Mouse (Mus musculus) heart, postnatal 4 days (tissue): Measurements from ENCODE around the gene Mrpl37. TPM values are rescaled to one million over a fixed set of nuclear protein-coding genes. Genes with fewer than 3 reads are reported as not detected.
"Not testable (repeated sequence)": the region's sequence is repeated elsewhere in the genome, so short reads cannot be mapped to it uniquely, and the experiment has no call there.

Experiments
- DNase-seq: peaks from one replicate; pipeline ENCODE4 v3.0.0; 2021
- total RNA-seq, 2 experiments: library from RNA; stranded (reverse); gene quantifications; 2 replicates each; pipeline ENCODE4 v1.2.3; 2021

Gene Mrpl37
- total RNA-seq, result 10 to 100 TPM; 80.9 to 83.6 TPM

DNA sequence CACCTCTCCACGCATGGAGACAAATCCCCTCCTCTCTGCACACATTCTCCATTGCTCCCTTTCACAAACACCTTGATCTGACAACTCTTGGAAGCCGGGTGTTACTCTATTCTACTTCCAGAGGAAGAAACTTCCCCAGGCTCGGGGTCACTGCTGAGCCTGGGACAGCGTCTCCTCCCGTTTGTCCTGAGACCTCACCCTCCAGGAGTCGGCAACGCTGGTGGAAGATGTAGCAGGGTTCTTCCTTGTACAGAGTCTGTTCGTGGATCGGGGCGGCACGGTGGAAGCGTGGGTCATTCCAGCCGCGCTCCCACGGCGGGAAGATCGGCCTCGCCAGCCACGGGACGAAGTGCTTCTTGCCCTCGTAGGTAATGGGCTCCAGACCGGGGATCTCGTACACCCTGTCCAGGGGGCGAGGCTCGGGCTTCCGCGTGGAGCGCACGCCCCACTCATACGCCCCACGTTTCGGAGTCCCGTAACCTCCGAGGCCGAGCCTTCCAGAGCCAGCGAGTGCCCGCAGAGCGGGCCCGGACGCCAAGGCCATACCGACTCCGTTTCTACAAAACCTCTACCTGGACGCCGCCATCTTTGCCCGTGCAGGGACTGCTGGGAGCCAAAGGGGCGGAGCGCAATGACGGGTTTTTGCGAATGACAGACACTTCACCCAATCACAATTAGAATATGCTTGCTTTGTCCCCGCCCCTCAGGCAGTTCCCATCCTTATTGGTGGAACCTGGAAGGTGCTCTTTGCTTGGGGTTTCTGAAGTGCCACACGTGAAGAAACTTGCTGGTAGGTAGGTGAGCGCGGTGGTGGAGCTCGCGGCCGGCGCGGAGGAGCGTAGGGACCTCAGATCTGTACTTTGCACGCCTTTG is at the start of gene Mrpl37, which contains the start of gene Cyb5rl:
Mrpl37 (minus strand) TSS at position 617 of the 873 bp plus-strand sequence.
Cyb5rl (plus strand) TSS at position 737 of the 873 bp plus-strand sequence.
- peak; percentile 97 for DNase-seq

DNA sequence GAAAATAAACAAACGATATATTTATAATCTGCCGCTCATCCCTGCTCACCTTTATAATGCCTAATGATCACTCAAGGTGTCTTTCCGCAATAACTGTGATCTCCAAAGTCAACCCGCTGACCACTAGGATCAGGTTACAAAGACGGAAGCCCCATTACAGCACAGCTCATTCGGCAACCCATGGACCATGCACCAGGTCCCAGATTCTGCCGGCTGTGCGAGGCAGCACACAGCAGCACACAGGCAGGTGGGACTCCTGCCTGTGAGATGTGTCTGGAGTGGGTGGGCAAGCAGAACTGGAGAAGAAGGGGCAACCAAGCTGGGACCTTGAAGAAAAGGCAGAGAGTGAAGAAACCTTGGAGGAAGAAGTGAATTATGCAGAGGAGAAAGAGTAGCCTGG is 47.6 kb upstream of the Mrpl37 start:
- DNase-seq, result no peak

DNA sequence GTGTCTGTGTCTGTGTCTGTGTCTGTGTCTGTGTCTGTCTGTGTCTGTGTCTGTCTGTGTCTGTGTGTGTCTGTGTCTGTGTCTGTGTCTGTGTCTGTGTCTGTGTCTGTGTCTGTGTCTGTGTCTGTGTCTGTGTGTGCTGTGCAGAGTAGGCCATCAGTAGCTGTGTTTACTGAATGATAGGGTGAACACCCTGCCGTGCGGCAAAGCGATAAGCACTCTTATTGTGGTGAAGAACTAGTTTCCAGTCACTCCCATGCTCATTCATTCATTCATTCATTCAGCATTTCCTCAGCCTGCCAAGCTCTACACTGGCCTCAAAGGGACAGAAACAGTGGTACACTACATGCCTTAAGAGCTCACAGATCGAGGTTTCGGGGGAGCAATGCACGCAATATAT is 42.5 kb upstream of the Mrpl37 start:
- DNase-seq, result not testable (repeated sequence)

DNA sequence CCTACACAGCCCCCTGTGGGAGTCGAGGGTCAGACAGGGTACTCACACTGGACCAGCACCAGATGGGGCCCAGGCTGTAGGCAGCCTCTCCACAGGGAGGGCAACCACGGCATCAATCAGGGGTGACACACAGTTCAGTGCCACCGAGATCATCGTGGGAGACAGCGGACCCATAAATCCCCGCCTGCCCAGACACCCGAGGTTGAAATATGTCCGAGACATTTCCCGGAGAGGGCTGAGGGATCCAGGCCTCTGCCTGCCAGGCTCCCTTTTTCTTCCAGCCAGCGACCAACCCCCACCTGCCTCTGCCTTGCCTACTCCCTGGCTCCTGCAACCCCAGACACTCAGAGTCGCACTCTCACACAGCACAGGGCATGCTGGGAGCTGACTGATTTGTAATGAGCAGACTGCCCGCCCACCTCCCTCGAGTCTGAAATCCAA is 41.6 kb upstream of the Mrpl37 start:
- DNase-seq, result peak; percentile 16

DNA sequence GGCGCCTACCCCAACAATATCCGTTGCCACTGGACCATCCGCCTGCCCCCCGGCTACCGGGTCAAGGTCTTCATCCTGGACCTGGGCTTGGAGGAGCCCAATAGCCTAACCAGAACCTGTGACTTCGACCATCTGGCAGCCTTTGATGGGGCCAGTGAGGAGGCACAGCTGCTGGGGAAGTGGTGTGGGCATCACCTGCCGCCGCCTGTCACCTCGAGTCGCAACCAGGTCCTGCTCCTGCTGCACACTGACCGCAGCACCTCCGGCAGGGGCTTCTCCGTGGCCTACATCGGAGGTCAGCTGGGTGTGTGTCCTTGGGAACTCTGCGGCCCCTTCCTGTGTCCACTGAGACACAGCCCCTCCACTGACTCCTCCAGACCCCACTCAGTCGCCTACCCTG is 40.1 kb upstream of the Mrpl37 start:
- DNase-seq, result no peak

DNA sequence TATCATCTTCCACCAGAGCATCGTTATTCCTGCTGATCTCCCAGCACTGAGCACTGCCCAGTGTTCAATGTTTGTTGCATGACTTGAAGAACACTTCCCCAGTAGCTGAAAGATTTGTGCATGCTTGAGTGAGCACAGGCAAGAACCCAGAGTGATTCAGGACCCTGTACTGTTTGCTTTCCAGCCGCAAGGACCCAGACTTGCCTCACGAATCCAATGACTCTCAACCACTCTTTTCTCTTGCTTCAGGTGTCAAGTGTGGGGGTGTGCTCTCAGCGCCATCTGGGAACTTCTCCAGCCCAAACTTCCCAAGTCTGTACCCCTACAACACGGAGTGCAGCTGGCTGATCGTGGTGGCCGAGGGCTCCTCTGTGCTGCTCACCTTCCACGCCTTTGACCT is 35.6 kb upstream of the Mrpl37 start:
- no peak for DNase-seq

DNA sequence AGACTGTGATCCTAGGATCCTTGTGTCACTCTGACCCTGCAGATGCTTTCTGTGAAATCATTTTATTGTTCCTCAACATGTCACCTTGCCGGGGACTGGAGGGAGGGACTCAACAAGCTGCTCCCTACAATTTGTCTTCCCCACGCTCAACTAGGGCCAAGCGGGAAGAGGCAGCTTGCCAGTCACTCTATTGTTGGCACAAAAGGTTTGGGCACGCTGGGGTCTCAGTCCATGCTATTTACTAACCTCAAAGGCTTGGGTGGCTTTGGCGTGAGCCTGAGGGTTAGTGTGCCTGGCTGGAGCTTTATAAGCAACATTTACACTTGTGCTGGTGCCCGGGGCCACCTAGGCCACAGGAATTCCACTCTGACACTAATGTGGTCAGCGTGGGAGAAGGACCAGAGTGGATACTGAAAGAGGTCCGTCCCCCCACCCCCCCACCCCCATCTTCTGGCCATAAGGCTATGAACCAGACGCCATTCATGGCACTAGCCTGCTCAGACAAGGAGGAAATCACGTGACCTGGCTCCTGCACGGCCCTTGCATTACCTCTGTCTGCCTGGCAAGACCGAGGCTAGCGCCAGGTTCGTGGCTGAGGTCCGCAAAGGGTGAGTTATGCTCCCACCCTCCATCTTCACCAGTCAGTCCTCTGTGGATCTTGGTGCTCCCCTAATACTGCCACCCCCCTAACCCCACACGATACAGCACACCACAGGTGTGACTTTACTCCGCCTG is 32.3 kb upstream of the Mrpl37 start:
- no peak for DNase-seq

DNA sequence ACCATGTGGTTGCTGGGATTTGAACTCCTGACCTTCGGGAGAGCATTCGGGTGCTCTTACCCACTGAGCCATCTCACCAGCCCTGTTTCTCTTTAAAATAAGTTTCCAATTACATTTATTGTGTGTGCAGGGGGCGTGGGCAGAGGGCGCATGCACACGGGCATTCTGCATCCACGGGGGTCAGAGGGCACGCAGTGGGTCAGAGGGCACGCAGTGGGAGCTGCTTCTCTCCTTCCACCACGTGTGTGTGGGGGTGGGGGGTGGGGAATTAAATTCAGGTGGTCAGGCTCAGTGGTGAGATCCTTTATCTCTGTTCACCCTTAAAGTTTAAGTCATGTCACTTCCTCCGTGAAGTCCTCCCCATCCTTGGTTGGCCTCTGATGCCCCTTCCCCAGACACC is 31.7 kb upstream of the Mrpl37 start:
- DNase-seq, result no peak

DNA sequence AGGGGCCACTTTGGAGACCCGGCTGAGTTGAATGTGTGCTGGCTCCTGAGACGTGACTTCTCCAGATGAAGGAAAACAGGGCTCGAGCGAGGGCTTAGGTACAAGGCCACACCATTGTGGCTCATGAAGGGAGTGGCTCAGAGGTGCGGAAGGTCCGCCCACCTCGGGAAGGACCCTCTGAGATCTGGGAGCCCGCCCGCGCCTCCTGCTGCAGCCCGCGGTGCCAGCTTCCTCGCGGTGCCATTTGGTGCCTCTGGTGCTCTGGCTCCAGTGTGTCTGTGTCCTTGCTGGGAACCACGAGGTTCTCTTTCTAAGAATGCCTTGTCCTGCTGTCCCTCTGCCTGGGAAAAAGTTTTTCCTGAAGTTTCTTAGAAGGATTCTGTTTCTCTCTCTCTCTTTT is 31.2 kb upstream of the Mrpl37 start:
- no peak for DNase-seq

DNA sequence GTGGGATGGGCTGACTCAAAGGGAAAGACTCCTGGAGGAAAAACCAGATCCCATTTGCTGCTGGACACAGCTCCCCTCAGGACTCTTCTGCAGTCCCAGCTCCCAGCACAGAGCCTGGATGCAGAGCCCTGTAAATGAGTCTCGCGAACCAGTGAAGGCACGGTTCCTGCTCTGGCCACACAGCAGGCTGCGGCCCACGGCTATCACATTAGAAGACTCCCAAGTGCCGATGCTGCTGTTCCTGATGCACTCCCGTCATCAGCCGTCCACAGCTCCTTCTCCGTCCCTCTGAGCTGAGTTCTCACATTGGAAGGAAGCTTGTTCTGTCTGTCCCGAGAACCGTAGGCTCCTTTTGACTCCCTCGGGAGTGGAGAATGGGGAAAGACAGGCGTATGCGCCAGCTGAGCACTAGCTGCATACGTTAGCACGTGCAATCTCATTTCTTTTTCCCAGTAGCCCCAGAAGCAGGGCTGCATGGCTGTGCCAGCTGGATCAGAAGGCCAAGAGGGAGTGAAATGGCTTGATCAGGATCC is 30.2 kb upstream of the Mrpl37 start, which contains the start of gene Cdcp2:
Cdcp2 (plus strand) TSS at position 51 of the 533 bp plus-strand sequence.
- DNase-seq, result no peak

DNA sequence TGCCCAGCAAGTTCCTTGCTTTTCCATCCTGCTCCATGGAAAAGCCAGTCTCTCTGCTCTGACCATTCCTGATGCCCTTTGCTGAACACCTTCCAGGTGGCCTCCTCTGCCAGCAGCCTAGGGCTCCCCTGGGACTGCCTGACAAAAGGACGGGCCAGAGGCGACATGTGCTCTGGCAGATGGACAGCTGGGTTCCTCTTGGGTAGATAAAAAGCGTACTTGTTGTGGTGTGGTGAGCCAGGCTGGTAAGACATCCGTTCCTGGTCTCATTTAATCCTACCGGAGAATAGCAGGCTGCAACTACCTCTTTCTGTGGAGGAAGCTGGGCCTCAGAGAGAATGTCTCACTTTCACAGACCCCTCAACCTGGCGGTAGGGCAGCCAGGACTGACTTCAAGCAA is 29.4 kb upstream of the Mrpl37 start:
- DNase-seq, result no peak

DNA sequence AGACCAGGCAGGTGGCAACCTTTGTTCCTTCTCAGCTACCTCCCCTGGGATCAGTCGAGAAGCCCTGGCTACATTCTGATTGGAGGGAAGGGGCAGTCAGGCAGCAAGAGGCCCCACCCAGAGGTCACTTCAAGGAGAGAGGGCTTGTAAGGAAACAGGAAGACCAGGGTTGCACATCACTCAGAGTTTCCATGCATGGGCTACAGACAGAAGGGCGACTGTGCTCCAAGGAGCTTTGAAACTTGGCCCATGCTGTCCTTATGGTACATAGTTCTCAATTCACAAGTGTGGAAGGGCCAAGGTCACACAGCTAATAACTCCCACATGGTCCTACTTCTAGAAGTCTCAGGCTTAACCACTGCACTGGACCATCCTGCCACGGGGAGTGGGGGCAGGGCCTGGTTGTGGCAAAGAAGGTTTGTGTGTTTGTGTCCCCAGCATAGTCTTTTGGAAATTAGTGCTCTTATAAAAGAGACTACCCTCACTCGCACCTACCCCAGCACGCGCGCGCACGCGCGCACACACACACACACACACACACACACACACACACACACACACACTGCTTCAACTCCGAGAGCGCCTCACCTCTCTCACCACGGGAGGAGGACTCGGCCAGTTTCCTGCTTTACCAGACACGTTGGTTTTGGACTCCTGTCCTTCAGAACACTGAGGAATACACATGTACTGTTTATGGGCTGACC is 28.0 kb upstream of the Mrpl37 start:
- DNase-seq, result no peak

DNA sequence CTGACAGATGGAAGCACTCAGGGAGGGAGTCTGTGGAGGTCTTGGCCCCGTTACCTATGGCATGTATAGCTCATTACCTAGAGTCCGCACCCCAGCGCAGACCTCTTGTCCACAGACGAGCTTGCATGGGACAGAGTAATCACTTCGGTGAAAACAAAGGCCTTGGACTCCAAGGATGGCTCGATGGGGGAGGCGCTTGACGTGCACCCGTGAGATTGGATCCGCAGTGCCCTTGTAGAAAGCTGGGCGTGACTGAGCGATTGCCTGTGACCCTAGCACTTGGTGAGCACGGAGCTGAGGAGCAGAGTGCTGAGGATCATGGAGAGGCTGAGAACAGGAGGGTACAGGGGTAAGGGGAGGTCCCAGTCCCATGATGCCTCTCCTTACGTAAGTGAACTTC is 25.0 kb upstream of the Mrpl37 start:
- DNase-seq, result no peak

DNA sequence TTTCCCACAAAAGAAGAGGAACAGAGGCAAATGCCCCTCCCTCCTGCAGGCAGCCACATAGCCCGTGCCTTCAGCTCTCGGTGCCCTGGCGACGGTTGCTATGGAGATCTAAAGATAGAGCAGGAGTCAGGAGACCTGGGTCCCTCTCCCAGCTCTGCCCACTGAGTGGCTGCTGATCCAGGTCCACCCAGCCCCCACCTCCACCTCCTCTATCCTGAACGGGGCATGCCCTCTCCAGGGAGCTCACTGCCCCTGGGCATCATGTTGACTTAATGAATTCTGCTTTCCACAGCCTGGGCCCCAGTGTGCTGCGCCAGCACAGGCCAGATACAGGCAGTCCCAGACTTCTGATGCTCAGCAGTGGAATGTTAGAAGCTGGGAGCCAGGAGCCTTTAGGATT is 18.2 kb upstream of the Mrpl37 start:
- peak; percentile 34 for DNase-seq

DNA sequence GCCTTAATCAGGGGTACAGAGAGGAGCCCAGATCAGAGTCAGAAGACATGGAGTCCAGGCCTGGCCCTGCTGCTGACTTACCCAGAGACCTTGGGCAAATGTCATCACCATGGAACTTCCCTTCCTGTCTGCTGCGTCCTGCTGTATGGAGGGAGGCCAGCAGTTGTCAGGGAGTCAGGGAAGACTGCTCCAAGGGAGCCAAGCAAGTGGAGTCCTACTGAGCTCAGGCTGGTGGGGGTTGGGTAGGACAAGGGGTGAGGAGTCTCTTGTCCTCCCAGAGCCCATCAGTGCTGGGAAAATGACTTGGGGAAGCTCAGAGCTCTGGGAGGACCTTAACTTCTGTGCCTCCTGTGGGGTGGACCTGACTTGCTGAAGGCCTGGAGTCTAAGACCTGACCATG is 17.7 kb upstream of the Mrpl37 start:
- DNase-seq, result no peak

DNA sequence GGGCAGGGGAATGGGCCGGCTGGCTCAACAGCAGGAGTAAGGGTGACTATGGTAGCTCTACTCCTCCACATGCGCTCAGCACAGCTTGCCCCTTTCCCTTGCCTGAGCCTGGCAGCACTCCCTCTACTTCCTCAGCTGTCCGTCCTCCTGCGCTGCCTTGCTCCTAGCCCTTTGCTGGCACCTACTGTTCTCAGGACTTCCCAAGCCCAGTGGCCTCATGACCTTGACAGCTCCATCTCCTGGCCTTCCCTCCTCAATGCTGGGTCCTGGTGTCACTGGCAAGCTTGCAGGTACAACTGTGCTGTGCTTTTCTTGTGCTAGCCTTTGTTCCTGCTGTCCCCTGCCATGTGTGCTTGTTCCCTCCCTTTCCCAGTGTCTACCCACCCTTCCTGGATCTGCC is 16.5 kb upstream of the Mrpl37 start:
- DNase-seq, result no peak

DNA sequence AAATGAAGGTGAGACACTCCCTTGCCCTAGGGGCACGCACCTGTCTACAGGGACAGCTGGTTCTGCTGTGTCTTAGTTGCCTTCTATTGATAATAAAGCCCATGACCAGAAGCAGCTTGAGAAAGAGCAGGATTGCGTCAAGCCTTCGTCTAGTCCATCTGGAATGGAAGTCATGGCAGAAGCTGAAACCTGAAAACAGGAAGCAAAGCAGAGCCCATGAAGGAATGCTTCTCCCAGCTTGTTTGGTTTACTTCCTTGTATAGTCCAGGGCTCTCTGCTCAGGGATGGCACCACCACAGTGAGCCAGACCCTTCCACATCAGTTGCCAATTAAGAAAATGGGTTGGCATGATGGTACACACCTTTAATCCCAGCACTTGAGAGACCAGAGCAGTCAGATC is 15.5 kb upstream of the Mrpl37 start:
- no peak for DNase-seq

DNA sequence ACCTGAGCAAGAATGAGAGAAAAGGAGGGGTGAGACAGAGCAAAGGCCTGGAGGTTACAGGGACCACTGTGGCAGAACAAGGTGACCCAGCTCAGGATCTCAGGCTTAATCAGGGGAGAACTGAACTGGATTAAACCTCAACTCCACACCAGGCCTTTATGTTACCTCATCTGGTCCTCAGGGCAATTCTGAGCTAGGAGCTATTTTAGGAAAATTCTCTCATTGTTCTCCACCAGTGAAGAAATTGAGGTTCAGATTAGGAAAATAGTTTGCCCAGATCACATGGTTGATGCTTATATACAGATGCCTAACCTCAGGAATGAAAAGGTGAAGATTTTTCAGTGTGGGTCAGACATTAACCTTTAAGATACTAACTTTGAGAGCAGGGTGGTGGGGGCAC is 13.0 kb upstream of the Mrpl37 start:
- DNase-seq, result no peak

DNA sequence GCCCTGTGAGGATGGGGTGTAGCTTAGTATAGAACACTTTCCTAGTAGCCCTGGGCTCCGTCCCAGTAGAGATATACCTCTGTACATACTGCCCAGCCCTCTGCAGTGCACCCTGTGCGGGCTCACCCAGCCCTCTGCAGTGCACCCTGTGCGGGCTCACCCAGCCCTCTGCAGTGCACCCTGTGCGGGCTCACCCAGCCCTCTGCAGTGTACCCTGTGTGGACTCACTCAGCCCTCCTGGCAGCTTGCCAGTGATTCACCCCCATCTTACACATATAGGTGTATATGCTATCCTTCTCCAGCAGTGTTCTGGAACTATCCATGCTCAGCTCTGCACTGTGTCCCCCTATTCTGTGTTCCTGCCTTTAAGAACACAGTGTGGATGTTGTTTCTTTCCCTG is 12.2 kb upstream of the Mrpl37 start:
- DNase-seq, result no peak

DNA sequence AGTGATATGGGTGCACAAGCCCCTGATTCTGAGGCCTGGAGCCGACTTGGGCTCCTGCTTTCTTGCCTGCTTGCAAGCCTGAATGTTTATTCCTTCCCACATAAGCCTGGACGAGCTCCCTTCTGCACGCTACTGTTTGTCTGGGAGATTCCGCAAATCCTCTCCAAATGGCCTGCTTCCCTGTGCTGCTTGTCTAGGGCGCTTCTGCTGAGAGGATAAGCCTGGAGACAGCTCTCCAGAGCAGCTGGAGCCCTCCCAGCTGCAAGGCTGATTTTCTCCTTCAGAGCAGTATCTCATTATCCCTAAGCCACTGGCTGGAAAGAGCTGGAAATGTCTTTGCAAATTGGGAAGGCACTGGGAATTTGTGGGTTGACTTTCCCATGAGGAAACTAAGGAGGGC is 8.8 kb upstream of the Mrpl37 start:
- no peak for DNase-seq

DNA sequence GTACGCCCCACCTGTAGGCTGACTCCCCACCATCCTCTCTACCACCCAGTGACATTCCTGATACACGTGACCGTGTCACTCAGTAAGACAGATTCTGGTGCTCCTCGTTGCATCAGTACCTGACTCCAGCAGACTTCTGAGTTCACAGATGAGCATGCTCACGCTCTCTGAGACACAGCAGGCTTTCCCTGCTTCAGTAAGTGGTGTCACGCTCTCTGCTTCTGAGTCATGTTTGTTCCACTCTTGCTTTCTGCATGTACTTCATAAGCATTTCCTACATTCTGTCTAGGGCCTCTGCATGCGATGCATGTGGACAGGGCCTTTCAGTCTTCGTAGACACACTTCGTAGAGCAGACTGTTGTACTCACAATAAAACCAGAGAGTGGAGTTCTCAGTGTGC is 5.7 kb upstream of the Mrpl37 start:
- no peak for DNase-seq

DNA sequence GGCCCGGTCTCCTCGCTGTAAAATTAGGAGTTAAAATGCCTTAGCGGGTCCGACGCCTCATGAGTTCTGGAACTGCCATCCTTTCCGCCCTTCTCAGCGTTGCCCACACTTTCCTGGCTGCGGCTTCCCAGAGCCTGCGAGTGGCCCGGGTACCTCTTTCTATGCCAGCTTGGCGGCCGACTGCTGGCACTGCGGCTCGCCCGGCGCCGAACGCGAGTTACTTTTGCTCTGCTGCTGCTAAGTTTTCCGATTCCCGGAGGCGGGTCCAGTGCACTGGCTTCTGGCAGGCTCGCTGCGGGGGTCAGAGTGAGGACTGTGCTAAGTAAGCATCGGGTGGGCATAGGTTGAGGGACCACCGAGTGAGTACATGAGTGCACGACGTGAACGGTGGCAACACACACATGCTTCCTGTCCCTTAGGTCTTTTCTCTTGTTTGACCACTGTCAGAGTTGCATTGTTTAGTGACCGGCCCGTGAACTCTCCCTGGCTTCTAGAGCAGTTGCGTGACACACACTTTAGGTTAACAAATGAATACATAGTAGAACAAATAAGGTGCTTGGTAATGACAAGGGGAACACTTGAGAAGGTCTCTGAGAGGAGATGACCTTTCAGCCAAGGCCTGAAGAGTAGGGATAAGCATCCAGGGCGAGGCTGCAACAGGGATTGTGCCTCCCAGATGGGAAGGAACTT is 628 bp upstream of the Mrpl37 start:
- DNase-seq, result peak; percentile 42
